Mouse (Mus musculus) CH12.LX (cell line): ENCODE measurements around the gene Rsad1. TPM values are rescaled to one million over a fixed set of nuclear protein-coding genes. Genes with fewer than 3 reads are reported as not detected.

ENCODE experiments used
- DNase-seq: peaks from one replicate; pipeline ENCODE4 v3.0.0-alpha.2; 2013; ENCODE audit errors: extremely low read depth
- H3K27ac ChIP-seq: 2 replicates; pipeline ENCODE4 v1.5.1; 2012; ENCODE audit warnings: low read depth, mild to moderate bottlenecking, control low read depth, moderate library complexity; ENCODE audit not compliant: insufficient read depth
- H3K27me3 ChIP-seq: replicated peaks from 2 replicates; pipeline ENCODE3; 2012; ENCODE audit warnings: inconsistent platforms
- H3K36me3 ChIP-seq, 2 experiments: replicated peaks in 1 of 2; 2 replicates each; pipeline versions ENCODE3 to v1.6.1; 2012; ENCODE audit warnings: inconsistent platforms in 1 of 2, low read length in 1 of 2, mild to moderate bottlenecking in 1 of 2, mixed read lengths in 1 of 2, moderate library complexity in 1 of 2; ENCODE audit not compliant: control insufficient read depth in 1 of 2, insufficient read depth in 1 of 2
- H3K4me1 ChIP-seq, 2 experiments: 2 replicates each; pipeline ENCODE4 v1.6.1; 2012; ENCODE audit warnings: inconsistent platforms in 1 of 2, moderate library complexity in 1 of 2; ENCODE audit not compliant: insufficient read depth in 2 of 2, control insufficient read depth in 1 of 2
- H3K4me2 ChIP-seq: 2 replicates; pipeline ENCODE4 v1.6.1; 2012; ENCODE audit warnings: low read depth, mild to moderate bottlenecking, control low read depth; ENCODE audit not compliant: poor library complexity, insufficient read depth, severe bottlenecking
- H3K4me3 ChIP-seq, 3 experiments: fragments of 150-350 bp in 1 of 3; sonication (generic) in 1 of 3; replicated peaks in 1 of 3; 2 replicates each; pipeline versions ENCODE3 to v1.5.1; 2011 to 2012; ENCODE audit warnings: low read depth in 2 of 3, low read length in 2 of 3, mild to moderate bottlenecking in 2 of 3, moderate library complexity in 2 of 3, control low read depth in 1 of 3, improper control_type of control experiment in 1 of 3, inconsistent platforms in 1 of 3, mixed read lengths in 1 of 3; ENCODE audit not compliant: poor library complexity in 1 of 3
- H3K79me2 ChIP-seq: replicated peaks from 2 replicates; pipeline ENCODE4 v1.6.1; 2012; ENCODE audit warnings: mild to moderate bottlenecking, moderate library complexity; ENCODE audit not compliant: control insufficient read depth, poor library complexity, insufficient read depth, severe bottlenecking; ENCODE audit errors: extremely low read depth
- H3K9ac ChIP-seq: 2 replicates; pipeline ENCODE4 v1.6.1; 2012; ENCODE audit warnings: low read depth, mild to moderate bottlenecking, control low read depth, moderate library complexity; ENCODE audit not compliant: insufficient read depth
- H3K9me3 ChIP-seq: replicated peaks from 2 replicates; pipeline ENCODE3; 2012; ENCODE audit warnings: low read length, inconsistent platforms, mixed read lengths
- CHD1 ChIP-seq: IDR thresholded peaks from 2 replicates; pipeline ENCODE4 v1.6.1; 2012; ENCODE audit warnings: low read depth, low read length, improper control_type of control experiment, inconsistent platforms
- CHD2 ChIP-seq: IDR thresholded peaks from 2 replicates; pipeline ENCODE4 v1.6.1; 2011; ENCODE audit warnings: low read length, improper control_type of control experiment
- CTCF ChIP-seq, 2 experiments: IDR thresholded peaks in 1 of 2; conservative IDR thresholded peaks in 1 of 2; 2 replicates each; pipeline ENCODE4 v1.5.1; 2011 to 2012; ENCODE audit warnings: low read depth in 2 of 2, low read length in 2 of 2, improper control_type of control experiment in 1 of 2, inconsistent platforms in 1 of 2, mild to moderate bottlenecking in 1 of 2, moderate library complexity in 1 of 2
- E2F4 ChIP-seq: IDR thresholded peaks from 2 replicates; pipeline ENCODE4 v1.6.1; 2011; ENCODE audit warnings: low read depth, low read length, improper control_type of control experiment; ENCODE audit not compliant: insufficient replicate concordance
- ELF1 ChIP-seq: IDR thresholded peaks from 2 replicates; pipeline ENCODE4 v1.6.1; 2014; ENCODE audit warnings: low read depth, mild to moderate bottlenecking, inconsistent platforms, low read length, improper control_type of control experiment
- IRF4 ChIP-seq: IDR thresholded peaks from 2 replicates; pipeline ENCODE4 v1.6.1; 2014; ENCODE audit warnings: low read depth, mild to moderate bottlenecking, inconsistent platforms, low read length, improper control_type of control experiment
- JUN ChIP-seq: IDR thresholded peaks from 2 replicates; pipeline ENCODE4 v1.6.1; 2011; ENCODE audit warnings: low read depth, mild to moderate bottlenecking, low read length, improper control_type of control experiment, moderate library complexity; ENCODE audit not compliant: insufficient read depth
- JUND ChIP-seq: conservative IDR thresholded peaks from 2 replicates; pipeline ENCODE4 v1.6.1; 2011; ENCODE audit warnings: low read depth, low read length, improper control_type of control experiment
- KAT2A ChIP-seq: IDR thresholded peaks from 2 replicates; pipeline ENCODE4 v1.6.1; 2012; ENCODE audit warnings: low read length, improper control_type of control experiment, inconsistent platforms; ENCODE audit not compliant: insufficient replicate concordance
- MAFK ChIP-seq: IDR thresholded peaks from 2 replicates; pipeline ENCODE4 v1.6.1; 2011; ENCODE audit warnings: low read length, improper control_type of control experiment; ENCODE audit not compliant: insufficient replicate concordance
- MAX ChIP-seq: IDR thresholded peaks from 2 replicates; pipeline ENCODE4 v1.6.1; 2011; ENCODE audit warnings: low read length, improper control_type of control experiment
- MAZ ChIP-seq: IDR thresholded peaks from 2 replicates; pipeline ENCODE4 v1.6.1; 2012; ENCODE audit warnings: low read depth, mild to moderate bottlenecking, inconsistent platforms, low read length, improper control_type of control experiment, moderate library complexity
- MEF2A ChIP-seq: IDR thresholded peaks from 2 replicates; pipeline ENCODE4 v1.6.1; 2014; ENCODE audit warnings: low read depth, mild to moderate bottlenecking, inconsistent platforms, low read length, improper control_type of control experiment, borderline replicate concordance
- MXI1 ChIP-seq: IDR thresholded peaks from 2 replicates; pipeline ENCODE4 v1.6.1; 2011; ENCODE audit warnings: mild to moderate bottlenecking, low read depth, low read length, improper control_type of control experiment
- NRF1 ChIP-seq: IDR thresholded peaks from 2 replicates; pipeline ENCODE4 v1.6.1; 2014; ENCODE audit warnings: low read depth, mild to moderate bottlenecking, inconsistent platforms, low read length, improper control_type of control experiment, moderate library complexity
- POLR2A ChIP-seq: IDR thresholded peaks from 2 replicates; pipeline ENCODE4 v1.6.1; 2011; ENCODE audit warnings: low read depth, mild to moderate bottlenecking, improper control_type of control experiment, low read length
- POLR2AphosphoS2 ChIP-seq: IDR thresholded peaks from 2 replicates; pipeline ENCODE4 v1.6.1; 2011; ENCODE audit warnings: low read depth, low read length, improper control_type of control experiment
- RCOR1 ChIP-seq: conservative IDR thresholded peaks from 2 replicates; pipeline ENCODE4 v1.6.1; 2012; ENCODE audit warnings: low read depth, mild to moderate bottlenecking, inconsistent platforms, low read length, improper control_type of control experiment
- SIN3A ChIP-seq: IDR thresholded peaks from 2 replicates; pipeline ENCODE4 v1.6.1; 2012; ENCODE audit warnings: low read length, improper control_type of control experiment, inconsistent platforms
- SMC3 ChIP-seq: IDR thresholded peaks from 2 replicates; pipeline ENCODE4 v1.6.1; 2011; ENCODE audit warnings: low read depth, low read length, improper control_type of control experiment
- TBP ChIP-seq: conservative IDR thresholded peaks from 2 replicates; pipeline ENCODE4 v1.6.1; 2011; ENCODE audit warnings: low read depth, low read length, improper control_type of control experiment
- USF1 ChIP-seq: IDR thresholded peaks from 2 replicates; pipeline ENCODE4 v1.6.1; 2014; ENCODE audit warnings: low read depth, mild to moderate bottlenecking, inconsistent platforms, low read length, improper control_type of control experiment
- USF2 ChIP-seq: conservative IDR thresholded peaks from 2 replicates; pipeline ENCODE4 v1.6.1; 2011; ENCODE audit warnings: low read depth, low read length, improper control_type of control experiment
- ZC3H11A ChIP-seq: IDR thresholded peaks from 2 replicates; pipeline ENCODE4 v1.6.1; 2012; ENCODE audit warnings: low read depth, mild to moderate bottlenecking, inconsistent platforms, low read length, improper control_type of control experiment
- ZKSCAN1 ChIP-seq: IDR thresholded peaks from 2 replicates; pipeline ENCODE4 v1.6.1; 2012; ENCODE audit warnings: low read depth, inconsistent platforms, low read length, improper control_type of control experiment, borderline replicate concordance
- ZNF384 ChIP-seq: IDR thresholded peaks from 2 replicates; pipeline ENCODE4 v1.6.1; 2012; ENCODE audit warnings: low read depth, low read length, improper control_type of control experiment, inconsistent platforms
- dilution Hi-C: fragments of 300-500 bp; cut with MboI; formaldehyde crosslinking; loops from 2 replicates; pipeline ENCODE4 v1.14.3; 2020; ENCODE audit warnings: low sequenced_read_pairs; ENCODE audit not compliant: extremely low pct_unique_long_range_greater_than_20kb, extremely low pct_ligation_motif_present
- in situ Hi-C: fragments of 300-500 bp; cut with MboI; formaldehyde crosslinking; loops from 3 replicates; pipeline ENCODE4 v1.14.3; 2019; ENCODE audit warnings: low sequenced_read_pairs, low pct_ligation_motif_present, low pct_unique_long_range_greater_than_20kb, mixed read lengths
- polyA plus RNA-seq: library from polyadenylated mRNA; unstranded; fragments of >175 nt; gene quantifications from 2 replicates; pipeline ENCODE4 v1.2.1, GENCODE M21; 2012; ENCODE audit warnings: low read depth; ENCODE audit not compliant: insufficient read length
- total RNA-seq, 2 experiments: library from RNA; depleted of rRNA; stranded (reverse); fragments of 300-350 nt in 1 of 2; fragments of >200 nt in 1 of 2; gene quantifications; 2 replicates each; pipeline ENCODE4 v1.2.3; 2012 to 2014

Rsad1 gene
- total and polyA plus RNA-seq, 3 experiments: 7.3 to 9.3 (median 9.2) TPM

- no peak overlapping the region for H3K9ac ChIP-seq
- peaks cover 79% of the 10 kb centered on the region for H3K27me3 ChIP-seq
- in situ Hi-C loops (no loop called here), dilution Hi-C loops (no loop called here)
- no peaks in the 10 kb centered on the region for H3K9me3 ChIP-seq
- DNase-seq: no peak
- TF ChIP-seq MAFK (no peak), TBP (no peak), IRF4 (no peak), CTCF (conservative IDR thresholded peaks at IDR 0.05 in 1 of 2, IDR thresholded peaks at IDR 0.05 in 1 of 2; ENCODE audit: low read depth in 2 of 2, low read length in 2 of 2) (no peak), SIN3A (no peak), MXI1 (no peak), RCOR1 (no peak), CHD2 (no peak), CHD1 (no peak), ZC3H11A (no peak), KAT2A (no peak), ZNF384 (no peak), NRF1 (no peak), MAX (no peak), ZKSCAN1 (no peak), MEF2A (no peak), ELF1 (no peak)
- H3K4me3 ChIP-seq: no peak overlapping the region
- H3K4me1 ChIP-seq: peaks cover 9 to 26% of the 10 kb centered on the region in 2 experiments; a peak in 3 of 4 replicates
- H3K4me2 ChIP-seq: no peak overlapping the region
- no peaks in the 10 kb centered on the region for H3K79me2 ChIP-seq
- H3K27ac ChIP-seq: no peak overlapping the region
- no peaks in the 10 kb centered on the region for H3K36me3 ChIP-seq
These were observed 50.7 kb downstream of the Rsad1 start for GRCm38 (mm10) chr11:94498093-94498996.

DNA sequence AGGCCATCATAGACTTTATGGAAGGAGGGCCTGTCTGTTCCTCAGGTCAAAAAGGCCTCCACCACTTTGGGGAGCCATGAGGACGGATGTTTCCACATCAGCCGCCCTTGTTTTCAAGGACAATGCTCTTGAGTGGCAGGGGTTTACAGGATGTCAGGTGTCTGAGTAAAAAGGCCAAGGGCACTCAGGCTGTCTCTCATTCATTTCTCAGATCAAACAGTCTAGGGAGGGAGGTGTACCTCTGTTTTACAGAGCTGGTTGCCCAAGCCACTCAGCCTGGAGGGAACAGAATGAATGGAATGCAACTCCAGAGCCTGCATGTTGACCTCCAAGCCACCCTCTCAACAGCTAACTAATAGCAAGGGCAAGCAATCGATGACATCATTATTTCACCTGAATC lies 53.6 kb downstream of the Rsad1 start:
- Histone ChIP-seq H3K4me1 (peaks cover 18 to 36% of the 10 kb centered on the region in 2 experiments), H3K4me3 (no peak overlapping the region), H3K36me3 (no peaks in the 10 kb centered on the region), H3K9ac (no peak overlapping the region), H3K27me3 (peaks cover 80% of the 10 kb centered on the region), H3K79me2 (no peaks in the 10 kb centered on the region), H3K9me3 (no peaks in the 10 kb centered on the region), H3K4me2 (no peak overlapping the region), H3K27ac (no peak overlapping the region)
- DNase-seq: no peak
- TF ChIP-seq POLR2AphosphoS2 (no peak), SMC3 (no peak), CTCF (conservative IDR thresholded peaks at IDR 0.05 in 1 of 2, IDR thresholded peaks at IDR 0.05 in 1 of 2; ENCODE audit: low read depth in 2 of 2, low read length in 2 of 2) (no peak), TBP (no peak), JUND (no peak), JUN (no peak), CHD1 (no peak), MAFK (no peak), MAZ (no peak), SIN3A (no peak), USF2 (no peak), IRF4 (no peak), POLR2A (no peak), ELF1 (no peak), RCOR1 (no peak), USF1 (no peak), E2F4 (no peak), KAT2A (no peak)
- dilution Hi-C loops (no loop called here), in situ Hi-C loops (no loop called here)
